Mouse (Mus musculus) heart, adult 10 weeks (tissue): ENCODE results near the gene Gm12169. TPM values are rescaled to one million over a fixed set of nuclear protein-coding genes. Genes with fewer than 3 reads are reported as not detected.

Experiments used
- polyA plus RNA-seq: library from polyadenylated mRNA; stranded (reverse); fragments of 350-450 nt; fragmentation: Illumina TruSeq; extraction: RNeasy Lipid Tissue Mini Kit (QIAGEN cat#74804); gene quantifications from one replicate; pipeline ENCODE4 v1.2.3, GENCODE M21; 2014; ENCODE audit warnings: low read depth, low replicate concordance

Gene Gm12169
- polyA plus RNA-seq, result not detected

GRCm38 (mm10) chr11:46523912-46524311, at the start of gene Gm12169:
Gene Gm12169 (plus strand): TSS chr11:46524212.

GRCm38 (mm10) chr11:46571327-46571726, 47.3 kb downstream of the Gm12169 start, which contains the start of gene BC053393:
Gene BC053393 (plus strand): TSS chr11:46571536.

Other genes with a start within 250 kb of the Gm12169 start
- 76.0 TPM for gene Cyfip2, start 211.4 kb upstream of the Gm12169 start, polyA plus RNA-seq
- 0.10 TPM for gene Itk, start 134.7 kb upstream of the Gm12169 start, polyA plus RNA-seq
- gene Fam71b, start 127.7 kb upstream of the Gm12169 start, polyA plus RNA-seq, result not detected
- gene Med7, start 87.3 kb upstream of the Gm12169 start, polyA plus RNA-seq, result 27.4 TPM
- gene Havcr2, start 69.3 kb upstream of the Gm12169 start, polyA plus RNA-seq, result not detected
- gene BC053393, start 47.3 kb downstream of the Gm12169 start, polyA plus RNA-seq, result not detected
- gene Dppa1, start 105.0 kb downstream of the Gm12169 start, polyA plus RNA-seq, result not detected
- not detected for gene Timd2, start 182.8 kb downstream of the Gm12169 start, polyA plus RNA-seq
- gene Havcr1, start 210.9 kb downstream of the Gm12169 start, polyA plus RNA-seq, result not detected